Mouse (Mus musculus) bone marrow, adult 2 months (tissue): ENCODE data around the gene Capns1.

Source experiments
- CTCF ChIP-seq: fragments of 200-500 bp; IDR thresholded peaks from 2 replicates; pipeline ENCODE4 v1.5.1; 2011; ENCODE audit warnings: low read length, control low read depth; ENCODE audit not compliant: control insufficient read depth, insufficient read depth
- POLR2A ChIP-seq: fragments of 200-500 bp; IDR thresholded peaks from 2 replicates; pipeline ENCODE4 v1.6.1; 2011; ENCODE audit warnings: low read depth, mild to moderate bottlenecking, control low read depth, low read length, borderline replicate concordance; ENCODE audit not compliant: control insufficient read depth

DNA sequence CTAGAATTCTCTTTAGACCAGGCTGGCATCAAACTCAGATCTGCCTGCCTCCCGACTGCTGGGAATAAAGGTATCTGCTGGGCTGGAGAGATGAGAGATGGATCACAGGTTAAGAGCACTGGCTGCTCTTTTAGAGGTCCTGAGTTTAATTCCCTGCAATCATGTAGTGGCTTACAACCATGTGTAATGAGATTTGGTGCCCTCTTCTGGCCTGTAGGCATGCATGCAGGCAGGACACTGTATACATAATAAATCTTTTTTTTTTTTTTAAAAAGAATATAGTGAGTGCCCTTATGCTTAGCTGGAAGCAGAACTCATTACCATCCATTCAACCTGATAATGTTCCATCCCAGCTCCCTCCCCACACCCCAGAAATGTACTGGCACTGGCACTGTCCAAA is 44.6 kb downstream of the Capns1 start:
- TF ChIP-seq POLR2A (no peak), CTCF (no peak)
